Mouse (Mus musculus) CH12.LX (cell line): Measurements from ENCODE around the gene Dazap1. TPM values are rescaled to one million over a fixed set of nuclear protein-coding genes. Genes with fewer than 3 reads are reported as not detected.

Source experiments
- DNase-seq: peaks from one replicate; pipeline ENCODE4 v3.0.0-alpha.2; 2013; ENCODE audit errors: extremely low read depth
- H3K27ac ChIP-seq: 2 replicates; pipeline ENCODE4 v1.5.1; 2012; ENCODE audit warnings: low read depth, mild to moderate bottlenecking, control low read depth, moderate library complexity; ENCODE audit not compliant: insufficient read depth
- H3K27me3 ChIP-seq: replicated peaks from 2 replicates; pipeline ENCODE3; 2012; ENCODE audit warnings: inconsistent platforms
- H3K36me3 ChIP-seq, 2 experiments: replicated peaks in 1 of 2; 2 replicates each; pipeline versions ENCODE3 to v1.6.1; 2012; ENCODE audit warnings: inconsistent platforms in 1 of 2, low read length in 1 of 2, mild to moderate bottlenecking in 1 of 2, mixed read lengths in 1 of 2, moderate library complexity in 1 of 2; ENCODE audit not compliant: control insufficient read depth in 1 of 2, insufficient read depth in 1 of 2
- H3K4me1 ChIP-seq, 2 experiments: 2 replicates each; pipeline ENCODE4 v1.6.1; 2012; ENCODE audit warnings: inconsistent platforms in 1 of 2, moderate library complexity in 1 of 2; ENCODE audit not compliant: insufficient read depth in 2 of 2, control insufficient read depth in 1 of 2
- H3K4me2 ChIP-seq: 2 replicates; pipeline ENCODE4 v1.6.1; 2012; ENCODE audit warnings: low read depth, mild to moderate bottlenecking, control low read depth; ENCODE audit not compliant: poor library complexity, insufficient read depth, severe bottlenecking
- H3K4me3 ChIP-seq, 3 experiments: fragments of 150-350 bp in 1 of 3; sonication (generic) in 1 of 3; replicated peaks in 1 of 3; 2 replicates each; pipeline versions ENCODE3 to v1.5.1; 2011 to 2012; ENCODE audit warnings: low read depth in 2 of 3, low read length in 2 of 3, mild to moderate bottlenecking in 2 of 3, moderate library complexity in 2 of 3, control low read depth in 1 of 3, improper control_type of control experiment in 1 of 3, inconsistent platforms in 1 of 3, mixed read lengths in 1 of 3; ENCODE audit not compliant: poor library complexity in 1 of 3
- H3K79me2 ChIP-seq: replicated peaks from 2 replicates; pipeline ENCODE4 v1.6.1; 2012; ENCODE audit warnings: mild to moderate bottlenecking, moderate library complexity; ENCODE audit not compliant: control insufficient read depth, poor library complexity, insufficient read depth, severe bottlenecking; ENCODE audit errors: extremely low read depth
- H3K9ac ChIP-seq: 2 replicates; pipeline ENCODE4 v1.6.1; 2012; ENCODE audit warnings: low read depth, mild to moderate bottlenecking, control low read depth, moderate library complexity; ENCODE audit not compliant: insufficient read depth
- H3K9me3 ChIP-seq: replicated peaks from 2 replicates; pipeline ENCODE3; 2012; ENCODE audit warnings: low read length, inconsistent platforms, mixed read lengths
- CHD1 ChIP-seq: IDR thresholded peaks from 2 replicates; pipeline ENCODE4 v1.6.1; 2012; ENCODE audit warnings: low read depth, low read length, improper control_type of control experiment, inconsistent platforms
- CHD2 ChIP-seq: IDR thresholded peaks from 2 replicates; pipeline ENCODE4 v1.6.1; 2011; ENCODE audit warnings: low read length, improper control_type of control experiment
- ELF1 ChIP-seq: IDR thresholded peaks from 2 replicates; pipeline ENCODE4 v1.6.1; 2014; ENCODE audit warnings: low read depth, mild to moderate bottlenecking, inconsistent platforms, low read length, improper control_type of control experiment
- EP300 ChIP-seq: IDR thresholded peaks from 2 replicates; pipeline ENCODE4 v1.6.1; 2011; ENCODE audit warnings: low read length, improper control_type of control experiment
- ETS1 ChIP-seq: conservative IDR thresholded peaks from 2 replicates; pipeline ENCODE4 v1.6.1; 2012; ENCODE audit warnings: low read depth, mild to moderate bottlenecking, inconsistent platforms, low read length, improper control_type of control experiment, moderate library complexity
- IRF4 ChIP-seq: IDR thresholded peaks from 2 replicates; pipeline ENCODE4 v1.6.1; 2014; ENCODE audit warnings: low read depth, mild to moderate bottlenecking, inconsistent platforms, low read length, improper control_type of control experiment
- JUN ChIP-seq: IDR thresholded peaks from 2 replicates; pipeline ENCODE4 v1.6.1; 2011; ENCODE audit warnings: low read depth, mild to moderate bottlenecking, low read length, improper control_type of control experiment, moderate library complexity; ENCODE audit not compliant: insufficient read depth
- JUND ChIP-seq: conservative IDR thresholded peaks from 2 replicates; pipeline ENCODE4 v1.6.1; 2011; ENCODE audit warnings: low read depth, low read length, improper control_type of control experiment
- KAT2A ChIP-seq: IDR thresholded peaks from 2 replicates; pipeline ENCODE4 v1.6.1; 2012; ENCODE audit warnings: low read length, improper control_type of control experiment, inconsistent platforms; ENCODE audit not compliant: insufficient replicate concordance
- MAX ChIP-seq: IDR thresholded peaks from 2 replicates; pipeline ENCODE4 v1.6.1; 2011; ENCODE audit warnings: low read length, improper control_type of control experiment
- MXI1 ChIP-seq: IDR thresholded peaks from 2 replicates; pipeline ENCODE4 v1.6.1; 2011; ENCODE audit warnings: mild to moderate bottlenecking, low read depth, low read length, improper control_type of control experiment
- MYC ChIP-seq: IDR thresholded peaks from 2 replicates; pipeline ENCODE4 v1.6.1; 2011; ENCODE audit warnings: low read depth, mild to moderate bottlenecking, improper control_type of control experiment, low read length
- NELFE ChIP-seq: IDR thresholded peaks from 2 replicates; pipeline ENCODE4 v1.6.1; 2011; ENCODE audit warnings: low read depth, low read length, improper control_type of control experiment
- PAX5 ChIP-seq: IDR thresholded peaks from 2 replicates; pipeline ENCODE4 v1.6.1; 2012; ENCODE audit warnings: low read length, inconsistent platforms, mixed read lengths
- POLR2A ChIP-seq: IDR thresholded peaks from 2 replicates; pipeline ENCODE4 v1.6.1; 2011; ENCODE audit warnings: low read depth, mild to moderate bottlenecking, improper control_type of control experiment, low read length
- POLR2AphosphoS2 ChIP-seq: IDR thresholded peaks from 2 replicates; pipeline ENCODE4 v1.6.1; 2011; ENCODE audit warnings: low read depth, low read length, improper control_type of control experiment
- RCOR1 ChIP-seq: conservative IDR thresholded peaks from 2 replicates; pipeline ENCODE4 v1.6.1; 2012; ENCODE audit warnings: low read depth, mild to moderate bottlenecking, inconsistent platforms, low read length, improper control_type of control experiment
- SIN3A ChIP-seq: IDR thresholded peaks from 2 replicates; pipeline ENCODE4 v1.6.1; 2012; ENCODE audit warnings: low read length, improper control_type of control experiment, inconsistent platforms
- SMC3 ChIP-seq: IDR thresholded peaks from 2 replicates; pipeline ENCODE4 v1.6.1; 2011; ENCODE audit warnings: low read depth, low read length, improper control_type of control experiment
- TBP ChIP-seq: conservative IDR thresholded peaks from 2 replicates; pipeline ENCODE4 v1.6.1; 2011; ENCODE audit warnings: low read depth, low read length, improper control_type of control experiment
- TCF12 ChIP-seq: IDR thresholded peaks from 2 replicates; pipeline ENCODE4 v1.6.1; 2014; ENCODE audit warnings: low read depth, mild to moderate bottlenecking, inconsistent platforms, low read length, improper control_type of control experiment
- UBTF ChIP-seq: IDR thresholded peaks from 2 replicates; pipeline ENCODE4 v1.6.1; 2012; ENCODE audit warnings: low read depth, mild to moderate bottlenecking, inconsistent platforms, low read length, improper control_type of control experiment, moderate library complexity
- USF1 ChIP-seq: IDR thresholded peaks from 2 replicates; pipeline ENCODE4 v1.6.1; 2014; ENCODE audit warnings: low read depth, mild to moderate bottlenecking, inconsistent platforms, low read length, improper control_type of control experiment
- ZC3H11A ChIP-seq: IDR thresholded peaks from 2 replicates; pipeline ENCODE4 v1.6.1; 2012; ENCODE audit warnings: low read depth, mild to moderate bottlenecking, inconsistent platforms, low read length, improper control_type of control experiment
- ZMIZ1 ChIP-seq: IDR thresholded peaks from 2 replicates; pipeline ENCODE4 v1.6.1; 2012; ENCODE audit warnings: low read depth, mild to moderate bottlenecking, inconsistent platforms, low read length, improper control_type of control experiment
- dilution Hi-C: fragments of 300-500 bp; cut with MboI; formaldehyde crosslinking; loops from 2 replicates; pipeline ENCODE4 v1.14.3; 2020; ENCODE audit warnings: low sequenced_read_pairs; ENCODE audit not compliant: extremely low pct_unique_long_range_greater_than_20kb, extremely low pct_ligation_motif_present
- in situ Hi-C: fragments of 300-500 bp; cut with MboI; formaldehyde crosslinking; loops from 3 replicates; pipeline ENCODE4 v1.14.3; 2019; ENCODE audit warnings: low sequenced_read_pairs, low pct_ligation_motif_present, low pct_unique_long_range_greater_than_20kb, mixed read lengths
- polyA plus RNA-seq: library from polyadenylated mRNA; unstranded; fragments of >175 nt; gene quantifications from 2 replicates; pipeline ENCODE4 v1.2.1, GENCODE M21; 2012; ENCODE audit warnings: low read depth; ENCODE audit not compliant: insufficient read length
- total RNA-seq, 2 experiments: library from RNA; depleted of rRNA; stranded (reverse); fragments of 300-350 nt in 1 of 2; fragments of >200 nt in 1 of 2; gene quantifications; 2 replicates each; pipeline ENCODE4 v1.2.3; 2012 to 2014

The Dazap1 gene
- total and polyA plus RNA-seq, 3 experiments = 162 to 236 (median 187) TPM

GRCm38 (mm10) chr10:80279273-80279672 lies 18.0 kb downstream of the Dazap1 start:
- Histone ChIP-seq H3K4me1 (peaks cover 35 to 61% of the 10 kb centered on the region in 2 experiments), H3K4me3 (no peak overlapping the region), H3K4me2 (no peak overlapping the region), H3K36me3 (peaks cover 75 to 94% of the 10 kb centered on the region in 2 experiments), H3K9me3 (no peaks in the 10 kb centered on the region), H3K9ac (no peak overlapping the region), H3K27ac (no peak overlapping the region), H3K27me3 (no peaks in the 10 kb centered on the region), H3K79me2 (peaks cover 7% of the 10 kb centered on the region; the same call in 1 of the 2 replicates)
- in situ Hi-C loops (no loop called here), dilution Hi-C loops (no loop called here)
- no peak for DNase-seq
- TF ChIP-seq POLR2AphosphoS2 = no peak
- no peak for TF ChIP-seq TBP
- no peak for TF ChIP-seq SIN3A
- no peak for TF ChIP-seq CHD2
- TF ChIP-seq EP300 = no peak
- no peak for TF ChIP-seq IRF4
- TF ChIP-seq CHD1 = no peak
- TF ChIP-seq ETS1 = no peak
- no peak for TF ChIP-seq JUND
- no peak for TF ChIP-seq MAX
- TF ChIP-seq POLR2A = no peak
- TF ChIP-seq TCF12 = no peak
- TF ChIP-seq RCOR1 = no peak
- no peak for TF ChIP-seq ELF1
- TF ChIP-seq PAX5 = no peak
- no peak for TF ChIP-seq ZC3H11A
- no peak for TF ChIP-seq UBTF
- TF ChIP-seq JUN = no peak
- TF ChIP-seq MXI1 = no peak
- no peak for TF ChIP-seq NELFE
- TF ChIP-seq, all 38 proteins: peak for 0

DNA sequence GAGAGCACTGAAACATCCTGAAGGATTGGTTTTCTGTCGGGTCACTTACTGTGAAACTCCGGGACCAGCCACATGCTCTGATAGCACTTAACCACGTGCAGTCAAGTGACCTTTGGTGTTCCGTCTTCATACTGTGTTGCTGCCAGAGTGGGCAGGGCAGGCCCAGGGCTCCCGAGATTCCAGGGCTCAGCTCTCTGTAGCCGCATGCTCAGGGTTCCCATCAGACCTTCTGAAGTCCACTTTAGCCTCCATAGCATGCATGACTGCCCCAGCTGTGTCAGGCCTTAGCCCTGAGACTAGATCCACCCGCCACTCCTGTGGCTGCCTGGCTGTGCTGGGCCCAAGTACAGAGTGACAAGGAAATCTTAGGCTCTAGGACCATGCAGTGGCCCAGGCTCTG lies 20.0 kb downstream of the Dazap1 start:
- no peaks in the 10 kb centered on the region for H3K9me3 ChIP-seq
- H3K4me1 ChIP-seq = peaks cover 53 to 78% of the 10 kb centered on the region in 2 experiments
- peak overlapping the region; percentile 25; the same call in 1 of the 2 replicates for H3K4me2 ChIP-seq
- H3K4me3 ChIP-seq = no peak overlapping the region
- DNase-seq = no peak
- H3K27me3 ChIP-seq = no peaks in the 10 kb centered on the region
- dilution Hi-C loops = no loop called here
- no peaks in the 10 kb centered on the region for H3K79me2 ChIP-seq
- peak overlapping the region; percentile 14; the same call in 1 of the 2 replicates for H3K9ac ChIP-seq
- no peak for TF ChIP-seq ZMIZ1
- TF ChIP-seq SMC3 = no peak
- TF ChIP-seq NELFE = no peak
- TF ChIP-seq JUND = no peak
- TF ChIP-seq TBP = no peak
- no peak for TF ChIP-seq USF1
- TF ChIP-seq MYC = 0 out of 2 replicates have a peak, but pooled peaks have one; percentile 35
- TF ChIP-seq JUN = no peak
- TF ChIP-seq KAT2A = no peak
- in situ Hi-C loops = no loop called here
- H3K27ac ChIP-seq = peak overlapping the region; percentile 91
- H3K36me3 ChIP-seq = peaks cover 73 to 94% of the 10 kb centered on the region in 2 experiments
